ENCODE assay signal across 22 mouse cellular contexts in the genomic region with DNA sequence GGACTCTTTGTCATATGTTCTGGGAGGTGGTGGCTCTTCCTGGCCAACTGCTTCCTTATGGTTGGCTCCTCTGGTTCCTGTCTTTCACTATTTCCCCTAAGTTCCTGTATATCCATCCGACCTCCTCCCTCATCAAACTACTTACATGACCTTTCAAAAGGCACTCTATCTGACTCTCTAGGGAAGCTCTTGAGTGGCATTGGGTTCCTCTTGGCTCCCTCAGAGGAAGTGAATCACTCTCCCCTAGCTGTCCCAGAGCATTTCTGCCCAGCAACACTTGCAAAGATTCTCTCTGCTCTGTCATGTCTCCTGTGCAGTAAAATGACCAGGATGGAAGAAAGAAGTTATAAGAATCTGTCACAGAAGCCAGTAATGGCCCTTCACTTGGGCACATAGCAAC.
DNase-seq lines count a peak whose midpoint lies in the region; ATAC-seq lines count a peak whose summit lies in the region.
"Had no signal": no experiment of that assay in that cellular context is flagged by ENCODE, and none has a peak within 500 bp of the region (broad histone marks: within the 10 kb centered on the region; RNA-seq: fewer than 3 reads in every experiment).

No protein-coding gene starts in this region.

- no peaks in the 10 kb centered on the region for H3K9me3 ChIP-seq in hindbrain, embryonic 15.5 days
- no peaks in the 10 kb centered on the region for H3K9me3 ChIP-seq in hindbrain, embryonic 16.5 days (ENCODE audit: control insufficient read depth, low read length)
- H3K9me3 ChIP-seq: limb, embryonic 12.5 days; neural tube, embryonic 12.5 days had no signal

- H3K27me3 ChIP-seq in hindbrain, embryonic 15.5 days = no peaks in the 10 kb centered on the region
- H3K27me3 ChIP-seq in hindbrain, embryonic 16.5 days (replicated peaks; ENCODE audit: control insufficient read depth, insufficient read depth, low read length) = no peaks in the 10 kb centered on the region
- H3K27me3 ChIP-seq: limb, embryonic 12.5 days; neural tube, embryonic 12.5 days had no signal

- no peak overlapping the region for H3K4me3 ChIP-seq in hindbrain, embryonic 15.5 days
- no peak overlapping the region for H3K4me3 ChIP-seq in hindbrain, embryonic 16.5 days (ENCODE audit: low read length)
- H3K4me3 ChIP-seq: left cerebral cortex, adult 2 months; limb, embryonic 12.5 days; neural tube, embryonic 12.5 days had no signal

- 75% methylated on average over 1 of the region's 1 CpGs for WGBS in hindbrain, embryonic 15.5 days
- 81% methylated on average over 1 of the region's 1 CpGs for WGBS in hindbrain, embryonic 16.5 days

- H3K9ac ChIP-seq in hindbrain, embryonic 15.5 days = no peak overlapping the region
- H3K9ac ChIP-seq in hindbrain, embryonic 16.5 days (ENCODE audit: low read depth, low read length) = no peak overlapping the region
- H3K9ac ChIP-seq: limb, embryonic 12.5 days; neural tube, embryonic 12.5 days had no signal

- peak overlapping the region; percentile 60; the same call in 1 of the 2 replicates for H3K27ac ChIP-seq in hindbrain, embryonic 15.5 days (replicated peaks)
- no peak overlapping the region for H3K27ac ChIP-seq in hindbrain, embryonic 16.5 days (ENCODE audit: low read depth, low read length)
- H3K27ac ChIP-seq: left cerebral cortex, adult 2 months; limb, embryonic 12.5 days; neural tube, embryonic 12.5 days had no signal

- H3K4me1 ChIP-seq in hindbrain, embryonic 15.5 days (replicated peaks) = peaks cover 52% of the 10 kb centered on the region
- H3K4me1 ChIP-seq in hindbrain, embryonic 16.5 days (ENCODE audit: control insufficient read depth, insufficient read depth, low read depth, low read length) = peaks cover 32% of the 10 kb centered on the region
- H3K4me1 ChIP-seq: neural tube, embryonic 12.5 days had no signal

- peak; percentile 39 for DNase-seq in adrenal gland, postnatal 14 days
- DNase-seq in adrenal gland, postnatal 4 days (ENCODE audit: low spot score in 2 of 2) = no peak
- DNase-seq in 416B (ENCODE audit: low read depth) = peak; percentile 52
- DNase-seq in urinary bladder, adult 2 months (ENCODE audit: low spot score) = no peak
- no peak for DNase-seq in testis, postnatal 14 days (ENCODE audit: low spot score)
- DNase-seq: cerebellum, adult 11 months; cerebellum, postnatal 14 days; gastrocnemius, postnatal 25 days; kidney, adult 18-20 months; kidney, postnatal 25 days; lung, postnatal 14 days; retina, postnatal 1 day; right cerebral cortex, postnatal 4 days; thymus, postnatal 36 days had no signal

- no peak for ATAC-seq in hindbrain, embryonic 15.5 days (ENCODE audit: low FRiP score, low read depth)
- ATAC-seq in hindbrain, embryonic 16.5 days = no peak
- peak; percentile 20 for ATAC-seq in megakaryocyte progenitor cell, adult 5-6 weeks (replicated peaks; ENCODE audit: poor library complexity)
- ATAC-seq: activated CD4-positive, CD25-positive, alpha-beta regulatory T cell, adult 4 months; Patski had no signal

- H3K4me2 ChIP-seq in hindbrain, embryonic 15.5 days = no peak overlapping the region
- H3K4me2 ChIP-seq in hindbrain, embryonic 16.5 days (ENCODE audit: low read length) = no peak overlapping the region
- H3K4me2 ChIP-seq: limb, embryonic 12.5 days; neural tube, embryonic 12.5 days had no signal

- H3K36me3 ChIP-seq in hindbrain, embryonic 15.5 days = no peaks in the 10 kb centered on the region
- H3K36me3 ChIP-seq in hindbrain, embryonic 16.5 days (ENCODE audit: control insufficient read depth, insufficient read depth, low read length) = no peaks in the 10 kb centered on the region
- H3K36me3 ChIP-seq: limb, embryonic 12.5 days; neural tube, embryonic 12.5 days had no signal

Comparison
In these comparisons a context has a peak if more than half of its experiments do, and no peak if none do; other contexts are left out.
1. DNase-seq: peak in adrenal gland, postnatal 14 days (single experiment) and 416B (single experiment); none in adrenal gland, postnatal 4 days (0 of 2), urinary bladder, adult 2 months (single experiment) and testis, postnatal 14 days (single experiment).